Comparison of ENCODE assay signal across 8 mouse cellular contexts in genomic region chr5:120588569-120589094, GRCm38 (mm10). TPM values are rescaled to one million over a fixed set of nuclear protein-coding genes. Genes with fewer than 3 reads are reported as not detected.
DNase-seq lines count a peak whose midpoint lies in the region; ATAC-seq lines count a peak whose summit lies in the region.

Tpcn1 (minus strand) TSS chr5:120588673.
Iqcd (plus strand) TSS chr5:120589016.

- peak; percentile 100 for DNase-seq in Muller cell, postnatal 12 days (ENCODE audit: inconsistent ontology term)
- peak; percentile 98 for DNase-seq in cerebellum, adult 9-11 months
- DNase-seq in frontal cortex, postnatal 10 days (ENCODE audit: low spot score in 2 of 2) = peak; percentile 99
- peak; percentile 94 for DNase-seq in layer of hippocampus, postnatal 25 days (ENCODE audit: extremely low spot score in 1 of 2, low spot score in 1 of 2)
- DNase-seq in lung, postnatal 25 days (ENCODE audit: low spot score) = peak; percentile 99
- DNase-seq in retina, embryonic 14.5 days (ENCODE audit: low spot score) = peak; percentile 100
- peak; percentile 100 for DNase-seq in thymus, postnatal 4 days

- under 1% methylated on average over 35 of the region's 35 CpGs for WGBS in hindbrain, embryonic 13.5 days

- peak within 1 kb of the TSS; percentile 82 for H3K4me2 ChIP-seq in hindbrain, embryonic 13.5 days

- peak; percentile 99 for ATAC-seq in hindbrain, embryonic 13.5 days (ENCODE audit: low FRiP score)

- no peaks in the 10 kb centered on the region for H3K9me3 ChIP-seq in hindbrain, embryonic 13.5 days

- peak within 1 kb of the TSS; percentile 78 for H3K27ac ChIP-seq in hindbrain, embryonic 13.5 days

- H3K4me3 ChIP-seq in hindbrain, embryonic 13.5 days = peak within 1 kb of the TSS; percentile 77

- no peaks in the 10 kb centered on the region for H3K27me3 ChIP-seq in hindbrain, embryonic 13.5 days

- peak within 1 kb of the TSS; percentile 91 for H3K9ac ChIP-seq in hindbrain, embryonic 13.5 days

- H3K36me3 ChIP-seq in hindbrain, embryonic 13.5 days = peaks cover 14% of the 10 kb centered on the region

- peaks cover 41% of the 10 kb centered on the region for H3K4me1 ChIP-seq in hindbrain, embryonic 13.5 days (replicated peaks)

RNA-seq across cellular contexts. Expression of gene Tpcn1, which starts in this region (rescaled TPM):
- polyA plus RNA-seq in hindbrain, embryonic 13.5 days (2015; fragmentation: Nextera tagmentation; extraction: Ambion mirVana) = 18.2 and 18.7 TPM in 2 replicates
- total RNA-seq in layer of hippocampus, postnatal 25 days (2021) = 10 to 100 TPM; 31.0 to 39.9 TPM

RNA-seq across cellular contexts. Expression of gene Iqcd, which starts in this region (rescaled TPM):
- polyA plus RNA-seq in hindbrain, embryonic 13.5 days (2015; fragmentation: Nextera tagmentation; extraction: Ambion mirVana) = 2.4 and 2.6 TPM in 2 replicates
- under 1 TPM; 0.79 to 0.80 TPM for total RNA-seq in layer of hippocampus, postnatal 25 days (2021)

Comparison
In these comparisons a context has a peak if more than half of its experiments do, and no peak if none do; other contexts are left out.
1. Peak in every context shown above with its lines: DNase-seq, ATAC-seq, H3K4me3 ChIP-seq and H3K27ac ChIP-seq.